Mouse (Mus musculus) forebrain, postnatal 0 days (tissue): ENCODE results near the gene Gm47996. TPM values are rescaled to one million over a fixed set of nuclear protein-coding genes. Genes with fewer than 3 reads are reported as not detected.

Experiments used
- ATAC-seq: fragments of 200-750 bp; cut with Nextera tagmentation; 2 replicates; pipeline ENCODE4 v1.8.0; 2017; ENCODE audit warnings: mild to moderate bottlenecking, moderate library complexity
- DNase-seq: peaks from one replicate; pipeline ENCODE4 v3.0.0-alpha.2; 2015
- H3K27ac ChIP-seq: fragments of 300-500 bp; sonication (generic); 2 replicates; pipeline ENCODE4 v1.5.1; 2014; ENCODE audit warnings: low read depth, mild to moderate bottlenecking, antibody characterized with exemption, low read length, moderate library complexity, mixed read lengths
- H3K27me3 ChIP-seq: fragments of 300-500 bp; sonication (generic); 2 replicates; pipeline ENCODE4 v1.6.1; 2014; ENCODE audit warnings: mild to moderate bottlenecking, low read length, mixed read lengths; ENCODE audit not compliant: insufficient read depth
- H3K36me3 ChIP-seq: fragments of 300-500 bp; sonication (generic); 2 replicates; pipeline ENCODE4 v1.6.1; 2014; ENCODE audit warnings: mild to moderate bottlenecking, moderate library complexity; ENCODE audit not compliant: insufficient read depth
- H3K4me1 ChIP-seq: fragments of 300-500 bp; sonication (generic); 2 replicates; pipeline ENCODE4 v1.6.1; 2014; ENCODE audit warnings: antibody characterized with exemption; ENCODE audit not compliant: insufficient read depth
- H3K4me2 ChIP-seq: fragments of 300-500 bp; sonication (generic); 2 replicates; pipeline ENCODE4 v1.6.1; 2014; ENCODE audit warnings: low read depth, mild to moderate bottlenecking, moderate library complexity
- H3K4me3 ChIP-seq: fragments of 300-500 bp; sonication (generic); 2 replicates; pipeline ENCODE4 v1.5.1; 2014; ENCODE audit warnings: low read depth, low read length, mixed read lengths
- H3K9ac ChIP-seq: fragments of 300-500 bp; sonication (generic); 2 replicates; pipeline ENCODE4 v1.6.1; 2014; ENCODE audit warnings: mild to moderate bottlenecking
- H3K9me3 ChIP-seq: fragments of 300-500 bp; sonication (generic); 2 replicates; pipeline ENCODE4 v1.6.1; 2016; ENCODE audit warnings: low read length
- CTCF ChIP-seq: sonication (generic); IDR thresholded peaks from 2 replicates; pipeline ENCODE4 v1.5.1; 2016; ENCODE audit warnings: antibody characterized with exemption, control low read depth, low read depth
- WGBS: fragments of 180-500 bp; shearing (Covaris S2); extraction: QIAGEN DNeasy Blood & Tissue Kit; methylation state at CpG from one replicate; pipeline ENCODE4 v1.1.7; 2014; 5-methylcytosine and 5-hydroxymethylcytosine counted together
- polyA plus RNA-seq: library from polyadenylated mRNA; unstranded; fragments of >200 nt; fragmentation: Nextera tagmentation; extraction: Ambion mirVana; gene quantifications from 2 replicates; pipeline ENCODE4 v1.2.1, GENCODE M21; 2015
- total RNA-seq: library from RNA; depleted of rRNA; stranded (reverse); fragments of >200 nt; gene quantifications from 2 replicates; pipeline ENCODE4 v1.2.3, GENCODE M21; 2014

Gm47996 gene
- total and polyA plus RNA-seq, 2 experiments from 2014 or later, result not detected

DNA sequence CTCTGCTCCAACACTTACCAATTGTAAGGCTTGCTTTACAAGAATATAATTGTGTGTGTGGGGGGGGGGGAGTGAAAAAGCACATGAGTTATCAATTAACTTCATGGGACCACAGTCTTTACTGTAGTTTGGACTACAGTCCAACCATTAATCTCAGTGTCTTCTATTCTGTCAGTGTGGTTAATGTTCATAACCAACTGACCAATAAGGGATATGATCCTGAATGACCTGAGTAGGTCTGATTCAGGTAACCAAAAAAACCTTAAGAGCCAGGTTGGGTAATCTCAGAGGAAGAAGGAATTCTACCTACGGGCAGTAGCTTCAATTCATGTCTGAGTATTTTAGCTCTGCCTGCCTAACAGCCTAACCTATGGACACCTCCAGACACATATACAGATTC is 14.6 kb downstream of the Gm47996 start:
- Histone ChIP-seq H3K9ac (no peak overlapping the region), H3K27me3 (no peaks in the 10 kb centered on the region), H3K36me3 (no peaks in the 10 kb centered on the region), H3K9me3 (no peaks in the 10 kb centered on the region), H3K27ac (no peak overlapping the region), H3K4me2 (no peak overlapping the region), H3K4me1 (no peaks in the 10 kb centered on the region), H3K4me3 (no peak overlapping the region)
- 96% methylated on average over 1 of the region's 1 CpGs for WGBS
- TF ChIP-seq CTCF, result no peak
- no peak for ATAC-seq
- DNase-seq, result no peak

DNA sequence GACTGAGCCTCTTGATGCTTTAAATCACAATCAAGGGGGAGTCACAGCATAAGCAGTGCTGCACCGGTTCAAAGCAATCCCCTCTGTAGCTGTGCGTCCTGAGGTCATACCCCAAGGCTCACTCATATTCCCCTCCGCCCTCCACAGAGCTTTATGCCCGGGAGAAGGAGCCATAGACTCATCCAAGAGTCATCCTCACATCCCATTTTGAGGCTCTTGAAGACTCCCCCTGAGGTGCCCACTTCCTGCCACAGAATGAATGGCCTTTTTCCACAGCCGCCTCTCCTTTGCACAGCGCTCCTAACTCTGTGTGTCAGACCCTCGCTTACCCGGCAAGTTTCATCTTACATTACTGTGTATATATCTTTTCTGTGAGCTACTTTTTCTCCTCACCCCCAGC is 17.6 kb downstream of the Gm47996 start:
- whole genome bisulfite sequencing, result 86% methylated on average over 8 of the region's 8 CpGs
- no peaks in the 10 kb centered on the region for H3K27me3 ChIP-seq
- ATAC-seq, result no peak

DNA sequence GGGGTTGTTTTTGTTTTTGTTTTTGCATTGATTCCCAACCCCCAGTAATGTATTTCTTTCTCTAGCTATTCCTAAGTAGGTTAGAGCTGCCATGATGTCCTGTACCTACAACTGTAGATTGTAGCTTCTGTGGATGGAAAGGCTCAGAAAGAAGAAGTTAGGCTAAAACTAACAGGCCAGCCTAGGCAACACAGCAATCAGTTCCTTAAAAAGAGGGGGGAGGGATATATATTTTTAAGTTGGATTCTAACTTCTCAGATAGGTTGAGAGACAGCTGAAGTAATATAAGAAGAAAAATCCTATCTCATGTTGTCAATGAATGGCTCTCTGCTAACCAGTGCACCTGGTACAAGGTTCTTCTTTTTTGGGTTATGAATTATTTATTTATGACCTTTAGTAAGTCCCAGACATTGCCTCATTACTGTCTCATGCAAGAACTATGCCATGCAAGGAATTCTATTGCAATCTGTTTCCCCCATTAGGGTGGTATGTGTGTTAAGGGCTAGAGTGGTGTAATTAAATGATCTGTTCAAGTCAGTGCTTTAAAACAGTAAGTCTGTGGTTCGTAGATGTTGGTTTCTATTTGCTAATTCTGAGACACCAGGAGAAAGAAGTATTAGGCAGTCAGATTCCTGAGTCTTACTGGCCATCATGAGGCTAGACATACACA is 18.5 kb downstream of the Gm47996 start:
- H3K4me3 ChIP-seq, result no peak overlapping the region
- H3K27me3 ChIP-seq, result no peaks in the 10 kb centered on the region
- 72% methylated on average over 1 of the region's 1 CpGs for WGBS
- no peaks in the 10 kb centered on the region for H3K4me1 ChIP-seq
- TF ChIP-seq CTCF, result no peak
- no peak overlapping the region for H3K27ac ChIP-seq
- ATAC-seq (no peak), DNase-seq (no peak)
- H3K9me3 ChIP-seq, result no peaks in the 10 kb centered on the region
- no peak overlapping the region for H3K9ac ChIP-seq
- H3K36me3 ChIP-seq, result no peaks in the 10 kb centered on the region
- H3K4me2 ChIP-seq, result no peak overlapping the region

More for the DNA sequence above, 17.6 kb downstream of the Gm47996 start:
- H3K27ac ChIP-seq, result no peak overlapping the region
- no peaks in the 10 kb centered on the region for H3K36me3 ChIP-seq
- no peak overlapping the region for H3K4me2 ChIP-seq
- H3K9ac ChIP-seq, result no peak overlapping the region
- H3K4me3 ChIP-seq, result no peak overlapping the region
- no peak for TF ChIP-seq CTCF
- no peaks in the 10 kb centered on the region for H3K4me1 ChIP-seq
- H3K9me3 ChIP-seq, result no peaks in the 10 kb centered on the region
- no peak for DNase-seq

DNA sequence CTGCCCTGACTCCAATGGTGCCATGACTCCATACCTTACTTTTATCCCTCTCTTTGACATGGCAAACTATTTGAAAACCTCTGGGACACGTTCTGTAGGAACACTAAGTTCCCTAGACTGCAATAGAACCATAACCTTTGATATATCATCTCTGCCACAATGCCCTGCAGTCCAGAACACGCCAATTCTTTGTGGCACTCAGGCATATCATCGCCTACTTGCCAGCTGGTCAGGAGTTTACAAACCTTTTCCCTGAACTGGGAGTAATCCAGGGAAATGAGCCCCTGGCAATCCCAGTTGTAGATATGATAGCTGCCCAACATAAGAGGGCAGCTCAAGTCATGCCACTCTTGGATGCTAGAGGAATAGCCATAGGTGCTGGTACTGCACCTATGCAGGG is 22.4 kb downstream of the Gm47996 start:
- WGBS, result 90% methylated on average over 3 of the region's 3 CpGs
- H3K36me3 ChIP-seq, result no peaks in the 10 kb centered on the region
- no peak overlapping the region for H3K4me2 ChIP-seq
- no peak overlapping the region for H3K9ac ChIP-seq
- DNase-seq (no peak), ATAC-seq (no peak)
- H3K9me3 ChIP-seq, result peaks cover 3% of the 10 kb centered on the region; the same call in 1 of the 2 replicates
- no peak overlapping the region for H3K4me3 ChIP-seq
- no peaks in the 10 kb centered on the region for H3K4me1 ChIP-seq
- no peak for TF ChIP-seq CTCF
- no peaks in the 10 kb centered on the region for H3K27me3 ChIP-seq
- no peak overlapping the region for H3K27ac ChIP-seq

DNA sequence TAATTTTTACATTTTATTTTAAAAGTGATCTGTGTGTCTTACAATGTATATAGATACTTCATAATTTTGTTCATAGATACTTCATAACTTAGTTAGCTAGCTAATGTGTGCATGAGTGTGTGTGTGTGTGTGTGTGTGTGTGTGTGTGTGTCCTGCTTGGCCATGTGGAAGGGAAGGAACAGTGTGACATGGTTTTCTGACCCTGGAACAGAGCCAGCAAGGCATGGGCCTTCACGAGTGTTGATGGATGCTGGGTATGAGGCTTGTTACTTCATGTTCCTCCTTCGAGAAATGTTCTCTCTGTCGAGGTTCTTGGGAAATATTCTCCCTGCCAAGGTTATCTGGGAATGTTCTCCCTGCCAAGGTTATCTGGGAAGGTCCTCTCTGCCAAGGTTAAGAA is 23.8 kb downstream of the Gm47996 start:
- Histone ChIP-seq H3K27ac (no peak overlapping the region), H3K4me2 (no peak overlapping the region), H3K4me1 (no peaks in the 10 kb centered on the region), H3K4me3 (no peak overlapping the region), H3K27me3 (no peaks in the 10 kb centered on the region), H3K9me3 (peaks cover 3% of the 10 kb centered on the region; the same call in 1 of the 2 replicates), H3K9ac (no peak overlapping the region), H3K36me3 (no peaks in the 10 kb centered on the region)
- 85% methylated on average over 3 of the region's 3 CpGs for WGBS
- no peak for TF ChIP-seq CTCF
- ATAC-seq, result no peak
- no peak for DNase-seq

DNA sequence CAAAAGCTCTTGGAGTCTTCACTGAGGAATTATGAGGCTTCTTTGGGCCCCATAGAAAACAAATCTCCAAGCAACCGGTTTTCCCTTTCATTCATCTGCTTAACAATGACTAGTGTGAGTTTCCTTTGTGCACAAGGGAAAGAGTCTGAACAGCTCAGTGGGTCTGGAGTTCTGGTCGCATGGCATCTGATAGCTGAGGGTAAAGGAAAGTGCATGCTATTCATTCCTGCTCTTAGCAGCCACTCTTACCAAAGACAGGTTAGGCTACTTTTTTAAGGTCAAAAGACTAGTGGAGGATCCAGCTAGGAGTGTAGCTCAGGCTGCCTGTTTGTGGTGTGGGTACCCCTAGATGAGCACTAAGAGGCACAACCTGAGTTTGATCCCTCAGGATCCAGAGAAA is 25.6 kb downstream of the Gm47996 start:
- Histone ChIP-seq H3K9ac (no peak overlapping the region), H3K9me3 (peaks cover 8% of the 10 kb centered on the region), H3K27ac (no peak overlapping the region), H3K36me3 (no peaks in the 10 kb centered on the region), H3K4me3 (no peak overlapping the region), H3K27me3 (no peaks in the 10 kb centered on the region), H3K4me2 (no peak overlapping the region), H3K4me1 (no peaks in the 10 kb centered on the region)
- no peak for DNase-seq
- ATAC-seq, result no peak
- WGBS, result 6% methylated on average over 2 of the region's 2 CpGs
- no peak for TF ChIP-seq CTCF

DNA sequence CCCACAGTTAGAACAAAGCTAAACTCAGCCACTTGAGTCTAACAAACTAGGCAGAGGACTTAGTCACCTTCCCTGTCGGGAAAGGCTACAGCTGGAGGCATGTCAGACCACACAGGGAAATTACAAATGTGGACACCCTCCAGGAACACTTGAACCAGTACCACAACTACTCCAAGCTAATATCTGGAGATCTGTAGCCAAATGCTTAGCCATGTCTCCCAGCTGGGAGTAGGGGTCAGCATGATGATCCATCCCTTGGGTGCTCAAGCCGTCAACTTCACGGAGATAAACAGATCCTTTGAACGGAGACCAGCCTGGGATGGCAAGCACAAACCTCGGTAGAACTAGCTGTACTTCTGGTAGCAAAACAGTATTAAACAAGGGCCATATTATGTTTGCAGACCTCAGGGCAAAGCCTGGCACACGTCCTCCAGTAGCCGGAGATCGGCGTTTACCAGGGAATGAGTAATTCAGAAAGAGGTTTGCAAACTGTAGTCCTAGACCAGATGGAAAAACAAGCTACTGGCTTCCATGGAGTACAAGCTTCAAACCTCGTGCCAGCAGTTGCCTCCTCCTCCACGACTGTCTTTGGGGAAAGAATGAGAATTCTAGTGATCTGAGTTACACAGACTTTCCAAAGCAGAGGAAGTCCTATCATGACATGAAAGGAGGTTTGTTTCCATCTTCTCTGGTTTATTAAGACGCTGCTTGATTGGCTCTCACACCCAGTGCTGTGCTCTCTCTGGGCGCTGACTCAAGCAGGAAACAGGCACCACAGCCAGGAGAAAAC is 26.4 kb downstream of the Gm47996 start:
- DNase-seq (peak; percentile 30), ATAC-seq (peak; percentile 65)

More for the DNA sequence above, 26.4 kb downstream of the Gm47996 start:
- H3K27ac ChIP-seq, result 0 out of 2 replicates have a peak overlapping the region, but pooled peaks have one; percentile 9
- H3K9ac ChIP-seq, result no peak overlapping the region
- H3K27me3 ChIP-seq, result no peaks in the 10 kb centered on the region
- H3K36me3 ChIP-seq, result no peaks in the 10 kb centered on the region
- no peak for TF ChIP-seq CTCF
- WGBS, result 57% methylated on average over 13 of the region's 13 CpGs
- H3K9me3 ChIP-seq, result peaks cover 8% of the 10 kb centered on the region
- H3K4me3 ChIP-seq, result no peak overlapping the region
- H3K4me1 ChIP-seq, result no peaks in the 10 kb centered on the region
- no peak overlapping the region for H3K4me2 ChIP-seq
